Mouse (Mus musculus) small intestine, adult 2 months (tissue): ENCODE data around the gene Olfr787. TPM values are rescaled to one million over a fixed set of nuclear protein-coding genes. Genes with fewer than 3 reads are reported as not detected.

Experiments used
- H3K27ac ChIP-seq: fragments of 200-500 bp; 2 replicates; pipeline ENCODE4 v1.5.1; 2012; ENCODE audit warnings: low read depth, low read length, control low read depth, inconsistent platforms; ENCODE audit not compliant: insufficient read depth
- H3K27me3 ChIP-seq: fragments of 200-500 bp; 2 replicates; pipeline ENCODE4 v1.6.1; 2012; ENCODE audit warnings: mild to moderate bottlenecking, moderate library complexity, low read length, inconsistent platforms; ENCODE audit not compliant: control insufficient read depth, insufficient read depth
- H3K36me3 ChIP-seq: fragments of 200-500 bp; 2 replicates; pipeline ENCODE4 v1.6.1; 2012; ENCODE audit warnings: mild to moderate bottlenecking, low read length, control low read depth, inconsistent platforms; ENCODE audit not compliant: control insufficient read depth, insufficient read depth
- H3K4me1 ChIP-seq: fragments of 200-500 bp; 2 replicates; pipeline ENCODE4 v1.6.1; 2012; ENCODE audit warnings: low read length, inconsistent platforms, mixed read lengths; ENCODE audit not compliant: control insufficient read depth, insufficient read depth, insufficient read length
- H3K4me3 ChIP-seq: fragments of 200-500 bp; 2 replicates; pipeline ENCODE4 v1.5.1; 2012; ENCODE audit warnings: low read depth, mild to moderate bottlenecking, control low read depth, inconsistent platforms, low read length, moderate library complexity
- CTCF ChIP-seq: fragments of 200-500 bp; IDR thresholded peaks from 2 replicates; pipeline ENCODE4 v1.5.1; 2012; ENCODE audit warnings: low read depth, mild to moderate bottlenecking, control low read depth, inconsistent platforms, low read length, moderate library complexity, mixed read lengths; ENCODE audit not compliant: insufficient replicate concordance, insufficient read length; ENCODE audit errors: extremely low read depth
- POLR2A ChIP-seq: fragments of 200-500 bp; IDR thresholded peaks from 2 replicates; pipeline ENCODE4 v1.6.1; 2012; ENCODE audit warnings: low read depth, mild to moderate bottlenecking, control low read depth, inconsistent platforms, low read length, moderate library complexity
- WGBS: fragments of 180-500 bp; shearing (Covaris S2); methylation state at CpG from one replicate; pipeline ENCODE4 v1.1.7; 2018; 5-methylcytosine and 5-hydroxymethylcytosine counted together
- polyA plus RNA-seq: library from polyadenylated mRNA; depleted of rRNA; stranded (reverse); fragments of >200 nt; gene quantifications from 2 replicates; pipeline ENCODE4 v1.2.3, GENCODE M21; 2012; rRNA removed

Gene Olfr787
- not detected in 2 replicates for polyA plus RNA-seq

GRCm38 (mm10) chr10:129461562-129461961, at the start of gene Olfr787:
Gene Olfr787 (plus strand): TSS chr10:129461862.
- TF ChIP-seq CTCF (no peak), POLR2A (no peak)
- no peaks in the 10 kb centered on the region for H3K4me1 ChIP-seq
- no peaks in the 10 kb centered on the region for H3K27me3 ChIP-seq
- H3K36me3 ChIP-seq = no peaks in the 10 kb centered on the region
- no peak within 1 kb of the TSS for H3K27ac ChIP-seq
- no peak within 1 kb of the TSS for H3K4me3 ChIP-seq
- WGBS = 78% methylated on average over 3 of the region's 3 CpGs

DNA sequence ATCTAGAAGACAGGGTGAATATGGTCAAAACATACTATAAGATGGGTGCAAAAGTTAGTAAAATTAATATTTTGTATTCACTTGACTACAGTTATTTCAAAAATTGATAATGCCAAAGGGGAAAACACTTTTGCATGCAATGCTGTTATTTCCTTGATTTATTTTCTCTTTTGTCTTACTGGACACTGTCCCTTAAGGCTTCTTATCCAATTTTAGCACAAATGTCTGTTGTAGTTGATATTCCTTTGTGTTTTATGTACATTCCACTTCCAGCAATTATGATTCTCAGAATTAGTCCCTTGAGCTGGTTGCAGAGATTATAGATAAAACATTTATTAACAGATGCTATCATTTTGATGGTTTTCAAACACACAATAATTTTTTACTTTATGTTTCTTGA, 34.7 kb upstream of the Olfr787 start, which contains the start of gene Olfr786:
TSS of gene Olfr786 (plus strand) at position 301 of the 400 bp plus-strand sequence.
- Histone ChIP-seq H3K27me3 (no peaks in the 10 kb centered on the region; the same call in 1 of the 2 replicates), H3K27ac (no peak within 1 kb of the TSS), H3K4me1 (no peaks in the 10 kb centered on the region), H3K4me3 (no peak within 1 kb of the TSS), H3K36me3 (no peaks in the 10 kb centered on the region)
- no peak for TF ChIP-seq CTCF
- TF ChIP-seq POLR2A = no peak

DNA sequence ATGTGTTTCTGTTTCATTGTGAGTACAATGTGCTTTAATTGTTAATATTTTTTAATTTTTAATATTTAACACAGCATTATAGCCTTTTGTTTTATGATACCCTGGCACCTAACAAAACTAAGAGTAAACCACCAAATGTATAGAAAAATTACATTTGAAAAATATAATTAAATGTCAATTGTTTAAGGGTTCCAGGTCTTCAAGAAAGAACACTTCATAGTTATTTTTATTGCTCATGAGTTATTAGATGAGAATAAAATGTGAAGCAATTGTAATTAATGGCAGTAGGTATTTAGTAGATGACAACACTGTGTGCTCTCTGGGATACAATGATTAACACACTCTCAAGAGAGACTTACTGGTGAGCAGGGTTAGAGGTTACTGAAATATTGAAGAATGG, 9.0 kb downstream of the Olfr787 start, which contains the start of gene Olfr788:
TSS of gene Olfr788 (plus strand) at position 301 of the 400 bp plus-strand sequence.
- Histone ChIP-seq H3K27me3 (no peaks in the 10 kb centered on the region), H3K4me1 (no peaks in the 10 kb centered on the region), H3K36me3 (no peaks in the 10 kb centered on the region), H3K27ac (no peak within 1 kb of the TSS), H3K4me3 (no peak within 1 kb of the TSS)
- TF ChIP-seq CTCF = no peak
- no peak for TF ChIP-seq POLR2A

DNA sequence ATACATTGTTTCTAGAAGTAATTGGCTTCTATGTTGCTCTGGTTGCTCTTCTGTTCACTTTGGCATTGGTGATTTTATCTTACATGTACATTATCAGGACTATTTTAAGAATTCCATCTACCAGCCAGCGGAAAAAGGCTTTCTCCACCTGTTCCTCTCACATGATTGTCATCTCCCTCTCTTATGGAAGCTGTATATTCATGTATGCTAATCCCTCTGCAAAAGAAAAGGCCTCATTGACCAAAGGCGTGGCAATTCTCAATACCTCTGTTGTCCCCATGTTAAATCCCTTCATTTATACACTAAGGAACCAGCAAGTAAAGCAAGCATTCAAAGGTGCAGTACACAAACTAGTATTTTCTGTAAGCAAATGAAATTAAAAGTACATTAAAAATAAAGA, 11.6 kb downstream of the Olfr787 start:
- no peak for TF ChIP-seq POLR2A
- no peak for TF ChIP-seq CTCF
- no peak overlapping the region for H3K27ac ChIP-seq
- no peaks in the 10 kb centered on the region for H3K27me3 ChIP-seq
- H3K4me3 ChIP-seq = no peak overlapping the region
- H3K36me3 ChIP-seq = no peaks in the 10 kb centered on the region
- H3K4me1 ChIP-seq = no peaks in the 10 kb centered on the region
- WGBS = 53% methylated on average over 2 of the region's 2 CpGs

GRCm38 (mm10) chr10:129473723-129474122, 12.1 kb downstream of the Olfr787 start:
- no peak overlapping the region for H3K4me3 ChIP-seq
- no peak for TF ChIP-seq POLR2A
- TF ChIP-seq CTCF = no peak
- H3K27me3 ChIP-seq = no peaks in the 10 kb centered on the region
- no peak overlapping the region for H3K27ac ChIP-seq
- no peaks in the 10 kb centered on the region for H3K36me3 ChIP-seq
- no peaks in the 10 kb centered on the region for H3K4me1 ChIP-seq

GRCm38 (mm10) chr10:129484452-129484851, 22.8 kb downstream of the Olfr787 start, which contains the start of gene Olfr789:
Gene Olfr789 (plus strand): TSS chr10:129484752.
- Histone ChIP-seq H3K4me3 (no peak within 1 kb of the TSS), H3K36me3 (no peaks in the 10 kb centered on the region), H3K27ac (no peak within 1 kb of the TSS), H3K27me3 (no peaks in the 10 kb centered on the region), H3K4me1 (no peaks in the 10 kb centered on the region)
- 40% methylated on average over 2 of the region's 2 CpGs for WGBS
- TF ChIP-seq CTCF = no peak
- no peak for TF ChIP-seq POLR2A

DNA sequence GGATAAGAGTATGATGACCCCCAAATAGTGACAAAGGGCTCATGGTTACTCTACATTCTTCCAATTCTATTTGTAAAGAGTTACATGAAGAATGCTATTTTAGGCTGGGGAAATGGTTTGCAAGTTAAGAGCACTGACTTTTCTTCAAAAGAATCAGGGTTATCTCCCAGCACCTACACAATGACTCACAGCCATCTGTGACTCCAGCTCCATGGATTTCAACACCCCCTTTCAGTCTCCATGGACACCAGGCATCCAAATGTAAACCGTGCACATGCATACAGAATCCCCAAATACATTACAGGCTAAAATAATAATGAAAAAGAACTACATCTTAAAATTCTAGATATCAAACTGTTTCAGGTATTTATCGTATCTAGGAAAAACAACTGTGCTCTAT, 28.4 kb downstream of the Olfr787 start:
- no peaks in the 10 kb centered on the region for H3K27me3 ChIP-seq
- no peak overlapping the region for H3K4me3 ChIP-seq
- TF ChIP-seq POLR2A (no peak), CTCF (no peak)
- H3K36me3 ChIP-seq = no peaks in the 10 kb centered on the region
- H3K4me1 ChIP-seq = no peaks in the 10 kb centered on the region
- 75% methylated on average over 2 of the region's 2 CpGs for WGBS
- H3K27ac ChIP-seq = no peak overlapping the region

DNA sequence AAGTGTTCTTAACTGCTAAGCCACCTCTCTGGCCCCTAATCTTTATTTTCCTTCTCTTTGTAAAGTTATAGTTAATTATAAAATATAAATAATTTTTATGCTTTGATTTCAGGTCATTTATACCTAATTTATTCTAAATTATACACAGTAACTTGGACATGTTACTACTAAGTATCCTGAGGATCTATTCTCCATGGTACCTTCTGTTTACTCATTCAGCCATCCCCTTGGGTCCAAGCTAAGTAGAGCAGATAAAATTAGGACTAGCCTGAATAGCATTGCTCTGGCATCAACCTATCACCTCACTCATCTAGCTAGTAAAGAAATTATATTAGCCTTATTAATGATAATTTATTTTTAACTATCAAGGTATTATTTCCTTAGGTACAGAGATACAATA, 36.5 kb downstream of the Olfr787 start, which contains the start of gene Olfr790:
TSS of gene Olfr790 (plus strand) at position 301 of the 400 bp plus-strand sequence.
- Histone ChIP-seq H3K4me3 (no peak within 1 kb of the TSS), H3K4me1 (no peaks in the 10 kb centered on the region), H3K27me3 (no peaks in the 10 kb centered on the region), H3K27ac (no peak within 1 kb of the TSS), H3K36me3 (no peaks in the 10 kb centered on the region)
- TF ChIP-seq POLR2A (no peak), CTCF (no peak)

Other genes starting within 250 kb of the Olfr787 start
- gene Olfr774, start 225.7 kb upstream of the Olfr787 start, polyA plus RNA-seq = not detected in 2 replicates
- gene Olfr775, start 213.4 kb upstream of the Olfr787 start, polyA plus RNA-seq = not detected in 2 replicates
- gene Olfr776, start 202.7 kb upstream of the Olfr787 start, polyA plus RNA-seq = not detected in 2 replicates
- not detected in 2 replicates for gene Olfr777, start 190.4 kb upstream of the Olfr787 start, polyA plus RNA-seq
- not detected in 2 replicates for gene Olfr780, start 143.7 kb upstream of the Olfr787 start, polyA plus RNA-seq
- gene Olfr781, start 133.0 kb upstream of the Olfr787 start, polyA plus RNA-seq = not detected in 2 replicates
- gene Olfr782, start 113.0 kb upstream of the Olfr787 start, polyA plus RNA-seq = not detected in 2 replicates
- gene Olfr784, start 77.8 kb upstream of the Olfr787 start, polyA plus RNA-seq = not detected in 2 replicates
- not detected in 2 replicates for gene Olfr785, start 56.4 kb upstream of the Olfr787 start, polyA plus RNA-seq
- not detected in 2 replicates for gene Olfr786, start 34.6 kb upstream of the Olfr787 start, polyA plus RNA-seq
- gene Olfr788, start 9.1 kb downstream of the Olfr787 start, polyA plus RNA-seq = not detected in 2 replicates
- not detected in 2 replicates for gene Olfr789, start 22.9 kb downstream of the Olfr787 start, polyA plus RNA-seq
- not detected in 2 replicates for gene Olfr790, start 36.6 kb downstream of the Olfr787 start, polyA plus RNA-seq
- not detected in 2 replicates for gene Olfr791, start 59.9 kb downstream of the Olfr787 start, polyA plus RNA-seq
- not detected in 2 replicates for gene Olfr792, start 77.3 kb downstream of the Olfr787 start, polyA plus RNA-seq
- gene Olfr794, start 105.8 kb downstream of the Olfr787 start, polyA plus RNA-seq = not detected in 2 replicates
- not detected in 2 replicates for gene Olfr796, start 150.7 kb downstream of the Olfr787 start, polyA plus RNA-seq
- not detected in 2 replicates for gene Olfr798, start 166.1 kb downstream of the Olfr787 start, polyA plus RNA-seq
- not detected in 2 replicates for gene Olfr799, start 175.6 kb downstream of the Olfr787 start, polyA plus RNA-seq
- not detected in 2 replicates for gene Olfr800, start 195.8 kb downstream of the Olfr787 start, polyA plus RNA-seq
- gene Olfr801, start 212.0 kb downstream of the Olfr787 start, polyA plus RNA-seq = not detected in 2 replicates
- not detected in 2 replicates for gene Olfr802, start 226.3 kb downstream of the Olfr787 start, polyA plus RNA-seq
- not detected in 2 replicates for gene Olfr803, start 232.4 kb downstream of the Olfr787 start, polyA plus RNA-seq
- gene Olfr804, start 241.3 kb downstream of the Olfr787 start, polyA plus RNA-seq = not detected in 2 replicates